Mouse (Mus musculus): ENCODE results near the gene Cks1b. TPM values are rescaled to one million over a fixed set of nuclear protein-coding genes. Genes with fewer than 3 reads are reported as not detected.

Cks1b gene
- polyA plus RNA-seq, 1 experiment from 2014 or later, result 310 TPM

GRCm38 (mm10) chr3:89384331-89385076 lies 33.7 kb downstream of the Cks1b start:
- WGBS (ENCODE audit: insufficient replicate concordance), result 66% methylated on average over 12 of the region's 12 CpGs

GRCm38 (mm10) chr3:89383651-89384255 lies 34.4 kb downstream of the Cks1b start:
- Histone ChIP-seq H3K27me3 (replicated peaks) (peaks cover 6% of the 10 kb centered on the region; the same call in 1 of the 2 replicates), H3K4me3 (no peak overlapping the region), H3K4me2 (no peak overlapping the region), H3K9me3 (replicated peaks) (no peaks in the 10 kb centered on the region), H3K36me3 (peaks cover 20% of the 10 kb centered on the region), H3K27ac (no peak overlapping the region), H3K9ac (no peak overlapping the region), H3K4me1 (peaks cover 42% of the 10 kb centered on the region)
- 83% methylated on average over 5 of the region's 5 CpGs for WGBS (ENCODE audit: insufficient replicate concordance)
- no peak for ATAC-seq

More at GRCm38 (mm10) chr3:89384331-89385076, 33.7 kb downstream of the Cks1b start:
- no peak overlapping the region for H3K27ac ChIP-seq
- H3K27me3 ChIP-seq (replicated peaks), result peaks cover 6% of the 10 kb centered on the region; the same call in 1 of the 2 replicates
- no peak overlapping the region for H3K9ac ChIP-seq
- peaks cover 43% of the 10 kb centered on the region for H3K4me1 ChIP-seq
- no peaks in the 10 kb centered on the region for H3K9me3 ChIP-seq (replicated peaks)
- no peak overlapping the region for H3K4me2 ChIP-seq
- ATAC-seq, result no peak
- peaks cover 18% of the 10 kb centered on the region for H3K36me3 ChIP-seq
- H3K4me3 ChIP-seq, result no peak overlapping the region

GRCm38 (mm10) chr3:89382950-89383349 lies 35.2 kb downstream of the Cks1b start:
- no peak overlapping the region for H3K27ac ChIP-seq
- H3K4me1 ChIP-seq, result peaks cover 42% of the 10 kb centered on the region
- WGBS (ENCODE audit: insufficient replicate concordance), result 69% methylated on average over 5 of the region's 5 CpGs
- peaks cover 20% of the 10 kb centered on the region for H3K36me3 ChIP-seq
- H3K4me2 ChIP-seq, result no peak overlapping the region
- H3K4me3 ChIP-seq, result no peak overlapping the region
- H3K9ac ChIP-seq, result no peak overlapping the region
- no peak for ATAC-seq
- no peaks in the 10 kb centered on the region for H3K9me3 ChIP-seq (replicated peaks)
- peaks cover 6% of the 10 kb centered on the region; the same call in 1 of the 2 replicates for H3K27me3 ChIP-seq (replicated peaks)

- H3K4me3 ChIP-seq, result no peak overlapping the region
- no peak overlapping the region for H3K4me2 ChIP-seq
- peaks cover 6% of the 10 kb centered on the region; the same call in 1 of the 2 replicates for H3K27me3 ChIP-seq (replicated peaks)
- ATAC-seq, result no peak
- H3K9ac ChIP-seq, result no peak overlapping the region
- no peak overlapping the region for H3K27ac ChIP-seq
- peaks cover 20% of the 10 kb centered on the region for H3K36me3 ChIP-seq
- WGBS (ENCODE audit: insufficient replicate concordance), result 75% methylated on average over 9 of the region's 9 CpGs
- H3K4me1 ChIP-seq, result peaks cover 38% of the 10 kb centered on the region
- H3K9me3 ChIP-seq (replicated peaks), result no peaks in the 10 kb centered on the region
Observed at GRCm38 (mm10) chr3:89382033-89382882, 35.9 kb downstream of the Cks1b start.

GRCm38 (mm10) chr3:89381233-89381632 lies 37.0 kb downstream of the Cks1b start:
- Histone ChIP-seq H3K4me1 (peaks cover 33% of the 10 kb centered on the region), H3K4me2 (no peak overlapping the region), H3K27ac (no peak overlapping the region), H3K4me3 (no peak overlapping the region), H3K27me3 (replicated peaks) (peaks cover 6% of the 10 kb centered on the region; the same call in 1 of the 2 replicates), H3K36me3 (peaks cover 20% of the 10 kb centered on the region), H3K9me3 (replicated peaks) (no peaks in the 10 kb centered on the region), H3K9ac (no peak overlapping the region)
- WGBS (ENCODE audit: insufficient replicate concordance), result 83% methylated on average over 11 of the region's 11 CpGs
- no peak for ATAC-seq

DNA sequence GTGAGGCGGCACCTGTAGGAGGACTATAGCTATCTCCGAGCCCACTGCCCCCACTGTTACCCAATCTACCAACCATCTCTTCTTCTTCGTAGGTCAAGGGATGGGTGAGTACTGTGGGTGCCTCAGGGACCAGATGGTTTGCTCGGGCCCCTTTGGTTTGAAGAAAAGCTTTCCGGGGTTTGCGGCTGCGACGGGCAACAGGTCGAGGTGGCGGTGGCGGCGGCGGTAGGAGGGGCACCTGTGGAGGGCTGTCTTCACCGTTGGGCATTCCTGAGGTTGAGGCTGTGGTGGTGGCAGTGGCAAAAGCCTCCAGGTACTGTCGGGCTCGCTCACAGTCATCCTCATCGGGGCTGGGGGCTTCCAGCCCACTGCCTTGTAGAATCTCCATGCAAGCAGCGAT lies 37.5 kb downstream of the Cks1b start:
- Histone ChIP-seq H3K9ac (no peak overlapping the region), H3K4me2 (no peak overlapping the region), H3K4me3 (no peak overlapping the region), H3K4me1 (peaks cover 30% of the 10 kb centered on the region), H3K27me3 (replicated peaks) (peaks cover 3% of the 10 kb centered on the region; the same call in 1 of the 2 replicates), H3K9me3 (replicated peaks) (no peaks in the 10 kb centered on the region), H3K36me3 (peaks cover 20% of the 10 kb centered on the region), H3K27ac (no peak overlapping the region)
- WGBS (ENCODE audit: insufficient replicate concordance), result 87% methylated on average over 18 of the region's 18 CpGs
- ATAC-seq, result no peak

- Histone ChIP-seq H3K9me3 (replicated peaks) (no peaks in the 10 kb centered on the region), H3K4me1 (peaks cover 26% of the 10 kb centered on the region), H3K27ac (no peak overlapping the region), H3K9ac (no peak overlapping the region), H3K36me3 (peaks cover 20% of the 10 kb centered on the region), H3K4me2 (no peak overlapping the region), H3K27me3 (replicated peaks) (no peaks in the 10 kb centered on the region; the same call in 1 of the 2 replicates), H3K4me3 (no peak overlapping the region)
- ATAC-seq, result no peak
- 88% methylated on average over 14 of the region's 14 CpGs for WGBS (ENCODE audit: insufficient replicate concordance)
Observed at GRCm38 (mm10) chr3:89380291-89380690, 37.9 kb downstream of the Cks1b start.

- Histone ChIP-seq H3K4me3 (no peak overlapping the region), H3K9me3 (replicated peaks) (no peaks in the 10 kb centered on the region), H3K4me1 (peaks cover 19% of the 10 kb centered on the region), H3K27ac (no peak overlapping the region), H3K9ac (no peak overlapping the region), H3K27me3 (replicated peaks) (no peaks in the 10 kb centered on the region; the same call in 1 of the 2 replicates), H3K36me3 (peaks cover 20% of the 10 kb centered on the region), H3K4me2 (no peak overlapping the region)
- ATAC-seq, result no peak
- WGBS (ENCODE audit: insufficient replicate concordance), result 78% methylated on average over 31 of the region's 31 CpGs
Observed at GRCm38 (mm10) chr3:89379388-89380131, 38.6 kb downstream of the Cks1b start.

DNA sequence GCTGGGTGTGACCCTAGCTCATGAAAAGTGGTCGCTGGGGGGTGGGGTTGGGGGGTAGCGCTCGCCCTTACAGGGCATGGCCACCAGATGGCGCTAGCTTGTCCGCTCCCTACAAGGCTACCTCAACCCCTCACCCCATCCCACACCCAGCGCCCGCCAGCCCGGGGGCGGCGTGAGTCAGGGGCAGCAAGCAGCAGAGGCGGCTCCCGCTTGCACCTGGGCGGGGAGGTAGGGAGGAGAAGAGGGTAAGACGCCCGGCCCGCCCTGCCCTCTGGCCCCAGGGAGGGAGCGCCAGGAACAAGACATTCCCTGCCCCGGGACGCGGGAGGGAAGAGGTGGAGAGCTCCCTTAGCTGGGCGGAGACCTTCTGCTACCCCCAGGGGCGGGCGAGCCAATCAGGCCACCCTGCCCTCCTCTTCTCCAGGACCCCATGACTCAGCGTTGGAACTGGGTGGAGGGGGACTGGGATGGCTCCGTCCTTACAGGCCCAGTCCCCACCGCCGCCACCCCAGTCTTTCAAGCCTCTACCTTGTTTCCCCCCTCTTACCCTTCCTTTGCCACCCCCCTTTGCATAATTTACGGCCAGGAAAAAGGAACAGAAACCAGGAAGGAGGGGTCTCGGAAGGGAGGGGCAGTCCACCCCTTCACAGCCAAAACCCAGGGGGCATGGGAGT lies 39.7 kb downstream of the Cks1b start:
- H3K9me3 ChIP-seq (replicated peaks), result no peaks in the 10 kb centered on the region
- peaks cover 26% of the 10 kb centered on the region for H3K4me1 ChIP-seq
- H3K4me3 ChIP-seq, result peak overlapping the region; percentile 51
- peak; percentile 77 for ATAC-seq
- peak overlapping the region; percentile 59 for H3K9ac ChIP-seq
- H3K27me3 ChIP-seq (replicated peaks), result peaks cover under 1% of the 10 kb centered on the region; the same call in 1 of the 2 replicates
- H3K27ac ChIP-seq, result peak overlapping the region; percentile 33; the same call in 1 of the 2 replicates
- WGBS (ENCODE audit: insufficient replicate concordance), result 9% methylated on average over 29 of the region's 29 CpGs
- peaks cover 20% of the 10 kb centered on the region for H3K36me3 ChIP-seq
- H3K4me2 ChIP-seq, result peak overlapping the region; percentile 78

DNA sequence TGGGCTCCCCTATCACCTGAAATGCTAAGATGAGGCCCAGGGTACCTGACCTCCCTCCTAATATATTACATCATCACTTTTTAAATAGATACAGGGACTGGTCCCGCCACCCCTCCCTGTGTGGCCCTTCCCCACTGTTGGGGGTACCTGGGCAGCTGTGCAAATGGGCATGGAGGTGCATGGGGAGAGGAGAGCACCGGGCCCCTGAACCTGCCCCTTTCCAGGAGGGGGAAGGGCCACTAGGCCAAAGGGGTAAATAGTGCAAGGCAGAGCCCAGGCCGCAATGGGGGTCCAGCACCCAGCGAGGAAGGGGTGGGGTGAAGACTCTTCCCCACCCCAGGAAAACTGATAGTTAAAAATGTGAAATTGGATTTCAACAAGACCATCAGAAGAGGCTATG lies 40.4 kb downstream of the Cks1b start:
- 72% methylated on average over 4 of the region's 4 CpGs for WGBS (ENCODE audit: insufficient replicate concordance)
- H3K27ac ChIP-seq, result no peak overlapping the region
- H3K9ac ChIP-seq, result no peak overlapping the region
- H3K27me3 ChIP-seq (replicated peaks), result peaks cover 7% of the 10 kb centered on the region; the same call in 1 of the 2 replicates
- peak overlapping the region; percentile 78 for H3K4me2 ChIP-seq
- H3K9me3 ChIP-seq (replicated peaks), result no peaks in the 10 kb centered on the region
- ATAC-seq, result no peak
- H3K4me1 ChIP-seq, result peaks cover 32% of the 10 kb centered on the region
- H3K4me3 ChIP-seq, result no peak overlapping the region
- peaks cover 20% of the 10 kb centered on the region for H3K36me3 ChIP-seq
